Mouse (Mus musculus) ovary, postnatal 10 days (tissue): ENCODE measurements around the gene Tmem25.
"Not testable (repeated sequence)": the region's sequence is repeated elsewhere in the genome, so short reads cannot be mapped to it uniquely, and the experiment has no call there.

Experiments used
- DNase-seq: peaks from one replicate; pipeline ENCODE4 v3.0.0; 2022; ENCODE audit warnings: low spot score

The Tmem25 gene

DNA sequence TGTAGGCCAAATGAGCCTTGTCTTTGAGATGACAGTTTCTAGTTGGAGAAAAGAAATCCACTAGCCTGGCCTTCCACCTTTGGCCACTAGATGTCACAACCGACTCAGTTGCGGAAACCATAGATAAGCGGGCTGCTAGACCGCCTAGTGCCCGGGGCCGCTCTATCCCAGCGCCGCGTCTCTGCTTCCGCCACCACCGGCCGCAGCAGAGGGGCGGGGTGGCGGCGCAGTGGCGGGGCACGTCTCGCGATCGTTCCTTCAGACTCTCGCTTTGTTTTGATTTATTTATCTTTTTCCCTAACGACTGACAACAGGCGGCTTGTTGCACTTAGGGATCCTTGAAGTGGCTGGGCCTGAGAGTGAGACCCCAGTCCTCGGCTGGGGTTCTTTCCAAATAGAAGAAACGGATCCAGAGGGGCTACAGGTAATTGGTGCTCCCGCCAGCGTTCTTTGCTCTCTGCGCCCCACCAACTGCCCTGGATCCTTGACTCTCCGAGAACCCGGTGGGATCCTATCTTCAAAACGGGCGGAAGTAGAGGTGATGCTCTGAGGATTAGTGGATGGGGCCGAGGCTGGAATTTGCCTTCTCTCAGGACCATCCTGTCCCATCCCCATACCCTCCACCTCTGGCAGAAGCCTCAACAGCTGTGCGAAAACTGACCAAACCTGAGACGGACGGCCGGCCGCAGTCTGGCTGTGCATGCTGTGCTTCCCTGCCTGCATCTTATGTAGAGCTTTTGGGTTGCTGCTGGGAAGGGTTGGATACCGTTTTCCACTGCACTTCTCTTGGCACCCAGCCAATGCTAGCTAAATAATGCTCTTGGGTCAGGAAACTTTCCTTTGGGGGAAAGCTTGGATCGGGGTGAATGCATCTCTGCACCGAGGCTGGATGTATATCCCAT, 26.1 kb downstream of the Tmem25 start:
- peak; percentile 79 for DNase-seq

DNA sequence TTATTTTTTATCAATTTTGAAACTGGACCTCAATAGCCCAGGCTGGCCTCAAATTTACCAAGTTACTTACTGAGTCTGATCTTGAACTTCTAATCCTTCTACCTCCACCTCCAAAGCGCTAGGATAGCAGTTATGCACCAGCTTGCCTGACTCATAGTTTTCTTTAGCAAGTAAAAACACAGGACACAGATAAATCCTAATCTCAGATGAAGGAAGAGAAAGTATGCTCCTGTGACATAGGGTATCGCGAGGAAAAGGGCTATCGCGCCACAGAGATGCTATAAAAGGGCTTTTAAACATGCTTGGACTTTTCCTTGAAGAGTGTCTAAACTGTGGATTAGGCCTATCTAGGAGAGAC, 26.7 kb downstream of the Tmem25 start:
- DNase-seq = no peak

DNA sequence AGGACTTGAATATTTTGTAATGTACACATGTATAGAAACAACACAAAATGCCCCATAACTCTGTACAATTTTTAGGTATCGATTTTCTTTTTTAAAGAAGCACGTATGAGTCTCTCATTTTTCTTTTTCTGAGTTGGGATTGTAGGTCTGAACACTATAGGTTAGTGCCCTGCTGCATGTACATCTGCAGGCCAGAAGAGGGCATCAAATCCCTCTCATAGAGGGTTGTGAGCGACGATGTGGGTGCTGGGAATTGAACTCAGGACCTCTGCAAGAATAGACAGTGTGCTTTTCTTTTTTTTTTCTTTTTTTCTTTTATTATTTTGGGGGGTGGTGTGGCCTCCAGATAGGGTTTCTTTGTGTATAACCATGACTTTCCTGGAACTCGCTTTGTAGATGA, 27.7 kb downstream of the Tmem25 start:
- no peak for DNase-seq

DNA sequence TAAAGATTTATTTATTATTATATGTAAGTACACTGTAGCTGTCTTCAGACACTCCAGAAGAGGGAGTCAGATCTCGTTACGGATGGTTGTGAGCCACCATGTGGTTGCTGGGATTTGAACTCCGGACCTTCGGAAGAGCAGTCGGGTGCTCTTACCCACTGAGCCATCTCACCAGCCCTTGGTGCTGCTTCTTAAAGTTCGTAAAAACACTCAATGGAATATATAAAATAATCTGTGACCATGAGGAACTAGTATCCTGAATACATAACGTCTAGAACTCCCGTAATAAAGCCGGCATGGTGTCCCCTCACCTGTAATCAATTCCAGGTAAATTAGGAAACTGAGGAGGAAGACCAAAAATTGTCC, 31.1 kb downstream of the Tmem25 start:
- DNase-seq = not testable (repeated sequence)

DNA sequence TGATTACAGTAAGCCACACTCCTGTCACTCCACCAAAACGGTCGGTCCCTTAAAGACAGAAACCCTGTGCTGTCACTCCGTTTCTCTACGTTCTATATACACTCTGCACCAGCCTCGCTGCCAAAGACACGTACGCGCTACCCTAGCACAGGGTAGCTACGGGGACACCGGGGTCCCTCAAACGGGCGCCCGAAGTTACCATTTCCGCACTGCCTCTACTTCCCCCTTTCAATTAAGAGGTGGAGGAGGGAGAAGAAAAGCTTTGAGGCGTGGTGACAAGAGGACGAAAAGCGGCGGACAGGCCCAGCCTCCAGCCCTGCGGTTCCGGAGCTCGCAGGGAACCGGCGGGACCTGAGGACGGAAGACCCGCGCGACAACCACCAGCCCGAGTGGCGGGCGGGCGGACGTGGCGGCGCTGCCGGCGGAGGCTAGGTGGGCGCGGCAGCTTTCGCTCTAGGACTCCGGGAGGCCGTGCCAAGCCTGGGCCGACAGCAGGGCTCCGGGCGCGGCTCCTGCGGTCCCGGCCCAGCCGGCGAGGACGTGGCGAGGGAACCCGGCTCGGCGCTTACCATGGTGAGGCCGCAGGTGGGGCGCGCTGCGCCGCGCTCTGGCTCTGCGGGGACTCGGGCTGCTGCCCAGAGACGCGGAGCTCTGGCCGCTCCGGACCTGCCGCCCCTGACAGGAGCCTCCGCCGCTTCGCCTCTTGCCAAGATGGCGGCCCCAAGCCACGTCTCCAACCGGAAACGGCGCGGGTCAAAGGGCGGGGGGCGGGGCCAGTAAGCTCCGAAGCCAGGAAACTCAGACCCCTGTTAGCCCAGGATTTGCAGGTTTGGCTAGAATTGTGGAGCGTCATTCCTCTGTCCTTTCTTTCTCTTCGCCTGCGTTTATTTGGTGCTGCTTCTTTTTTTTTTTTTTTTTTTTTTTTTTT, 31.7 kb downstream of the Tmem25 start, which contains the start of the genes Arcn1 and Ift46:
Arcn1 (minus strand) TSS at position 745 of the 928 bp plus-strand sequence.
Ift46 (plus strand) TSS at position 808 of the 928 bp plus-strand sequence.
- DNase-seq = peak; percentile 79

DNA sequence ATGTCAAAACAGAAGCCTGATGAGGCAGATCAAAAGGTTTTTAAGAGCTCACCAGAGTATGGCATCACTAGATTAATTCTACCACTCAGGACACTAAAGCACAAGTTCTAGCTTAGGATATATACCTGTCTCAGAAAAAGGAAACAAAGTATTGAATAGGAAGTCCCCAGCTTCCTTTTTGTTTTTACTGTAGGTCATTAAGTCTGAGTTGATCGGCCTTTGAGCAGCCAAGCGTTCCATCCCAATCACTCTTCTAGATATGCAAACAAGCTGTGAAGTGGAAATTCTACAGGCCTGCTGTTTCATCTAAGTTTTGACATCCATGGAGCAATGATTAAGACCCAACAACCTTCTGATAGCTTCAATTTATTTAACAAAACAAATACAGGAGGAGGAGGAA, 38.2 kb downstream of the Tmem25 start:
- DNase-seq = no peak

DNA sequence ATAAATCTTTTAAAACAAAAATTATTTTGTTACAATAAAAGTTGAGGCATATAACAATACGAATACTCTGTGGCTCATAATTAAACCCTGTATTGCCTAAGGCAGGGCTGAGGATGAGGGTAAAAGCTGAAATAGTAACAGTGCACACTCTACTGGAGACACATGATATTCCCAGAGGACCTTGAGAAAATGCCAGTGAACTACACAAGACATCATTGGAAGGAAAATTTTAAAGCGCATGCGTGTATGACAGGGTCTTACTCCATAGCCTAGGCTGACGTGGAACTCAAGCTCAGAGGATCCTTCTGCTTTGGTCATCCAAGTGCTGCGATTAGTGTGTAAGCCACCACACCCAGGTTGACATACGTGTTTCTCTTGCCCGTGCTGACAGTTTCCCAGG, 50.6 kb downstream of the Tmem25 start:
- no peak for DNase-seq

DNA sequence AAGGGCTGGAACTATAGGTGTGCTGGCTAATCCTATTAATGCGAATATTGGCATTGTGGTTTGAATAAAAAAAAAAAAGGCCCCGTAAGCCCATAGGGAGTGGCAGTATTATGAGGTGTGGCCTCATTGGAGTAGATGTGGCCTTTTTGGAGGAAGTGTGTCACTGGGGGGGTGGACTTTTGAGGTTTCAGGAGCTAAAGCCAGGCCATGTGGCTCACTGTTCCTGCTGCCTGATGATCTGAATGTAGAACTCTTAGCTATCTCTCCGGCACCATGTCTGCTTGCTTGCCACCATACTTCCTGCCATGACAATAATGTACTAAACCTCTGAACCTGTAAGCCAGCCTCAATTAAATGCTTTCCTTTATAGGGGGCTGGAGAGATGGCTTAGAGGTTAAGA, 51.8 kb downstream of the Tmem25 start:
- DNase-seq = no peak

DNA sequence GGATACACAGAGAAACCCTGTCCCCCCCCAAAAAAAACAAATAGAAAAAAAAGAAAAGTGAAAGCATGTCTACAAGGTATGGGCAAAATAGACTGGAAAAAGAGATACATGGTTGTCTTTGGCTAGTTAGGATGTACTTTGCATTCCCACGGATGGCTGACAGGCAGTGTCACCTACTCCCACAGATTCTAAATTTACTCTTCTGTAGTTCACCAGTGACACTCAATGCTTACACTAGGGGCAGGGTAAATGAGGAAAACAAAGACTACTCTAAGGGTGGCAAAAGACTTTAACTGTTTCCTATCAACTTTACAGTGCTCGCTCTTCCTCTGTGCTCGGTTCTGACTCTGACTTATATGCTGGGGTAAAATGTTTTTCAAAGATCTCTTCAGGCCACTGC, 52.4 kb downstream of the Tmem25 start:
- no peak for DNase-seq

DNA sequence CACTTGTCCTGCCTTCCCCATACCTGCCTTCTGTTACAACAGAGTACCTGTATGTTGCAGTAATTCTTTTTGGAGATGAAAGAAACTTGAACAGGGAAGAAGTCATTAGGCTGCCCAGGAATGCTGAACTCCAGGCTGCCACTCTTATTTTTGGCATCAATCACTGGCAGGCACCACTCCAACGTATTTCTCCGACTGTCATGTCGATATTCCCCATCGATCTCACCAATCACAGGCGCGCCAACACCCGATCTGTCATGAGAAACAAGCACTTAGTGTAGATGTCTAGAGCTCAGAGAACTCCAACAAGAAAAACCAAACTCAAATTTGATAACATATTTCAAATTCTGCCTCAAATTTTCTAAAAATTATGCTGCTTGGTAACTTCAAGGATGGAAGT, 53.7 kb downstream of the Tmem25 start:
- DNase-seq = no peak
